Mouse (Mus musculus): ENCODE results near the gene Olfr70. TPM values are rescaled to one million over a fixed set of nuclear protein-coding genes. Genes with fewer than 3 reads are reported as not detected.
A peak's percentile ranks its signal among the peaks of the same experiment; 100 is the strongest.

The Olfr70 gene
- polyA plus RNA-seq, 1 experiment from 2014 or later, result not detected

DNA sequence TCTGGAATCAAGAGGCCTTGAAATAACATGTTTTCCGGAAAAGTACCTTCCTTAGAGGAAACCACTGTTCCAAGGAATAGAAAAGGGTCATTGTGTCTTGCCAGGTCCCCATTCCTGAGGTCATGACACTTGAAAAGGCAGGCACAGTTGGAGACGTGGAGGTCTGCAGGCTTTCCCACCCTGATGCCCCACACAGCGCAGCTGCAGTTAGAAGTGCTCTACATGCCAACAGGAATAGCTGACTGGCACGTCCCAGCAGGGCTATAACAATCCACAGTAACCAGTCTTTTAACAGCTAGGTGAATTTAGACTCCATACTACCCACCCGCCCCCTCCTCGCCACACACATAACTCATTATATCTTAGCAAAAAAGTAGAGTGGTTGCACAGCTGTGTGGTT, 36.5 kb upstream of the Olfr70 start:
- no peak overlapping the region for H3K9ac ChIP-seq (replicated peaks)
- H3K4me2 ChIP-seq (ENCODE audit: low read depth, low read length), result no peak overlapping the region
- TF ChIP-seq CTCF (IDR thresholded peaks at IDR 0.05; ENCODE audit: low read depth), result no peak
- ATAC-seq, result no peak
- no peaks in the 10 kb centered on the region for H3K9me3 ChIP-seq (ENCODE audit: low read length)
- no peaks in the 10 kb centered on the region for H3K27me3 ChIP-seq (ENCODE audit: insufficient read depth, low read length)
- no peak overlapping the region for H3K4me3 ChIP-seq (ENCODE audit: low read depth, low read length)
- no peak for DNase-seq
- no peak overlapping the region for H3K27ac ChIP-seq (ENCODE audit: low read depth)
- H3K36me3 ChIP-seq (replicated peaks; ENCODE audit: insufficient read depth, low read length), result no peaks in the 10 kb centered on the region
- WGBS (ENCODE audit: insufficient replicate concordance), result 72% methylated on average over 6 of the region's 6 CpGs
- no peaks in the 10 kb centered on the region for H3K4me1 ChIP-seq (ENCODE audit: insufficient read depth)

DNA sequence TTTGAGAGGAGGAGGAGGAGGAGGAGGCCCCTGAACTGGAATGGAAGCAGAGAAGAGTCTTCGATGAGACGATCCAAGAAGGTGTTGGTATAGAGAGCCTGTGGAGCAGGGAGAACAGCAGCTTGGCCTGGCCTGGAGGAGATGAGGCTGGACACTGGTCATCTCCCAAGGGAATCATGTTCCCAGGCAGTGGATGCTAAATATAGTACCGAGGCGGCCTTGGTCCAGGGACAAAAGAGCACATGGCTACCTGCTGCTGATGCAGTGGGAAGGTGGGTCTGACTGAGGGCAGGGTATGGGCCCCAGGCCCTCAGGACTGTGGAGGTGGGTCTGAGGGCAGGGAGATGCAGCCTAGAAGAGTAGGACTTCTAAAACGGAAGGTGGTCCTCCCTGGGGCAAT, 32.6 kb upstream of the Olfr70 start:
- Histone ChIP-seq H3K36me3 (replicated peaks; ENCODE audit: insufficient read depth, low read length) (no peaks in the 10 kb centered on the region), H3K4me2 (ENCODE audit: low read depth, low read length) (no peak overlapping the region), H3K9ac (replicated peaks) (no peak overlapping the region), H3K9me3 (ENCODE audit: low read length) (no peaks in the 10 kb centered on the region), H3K27me3 (ENCODE audit: insufficient read depth, low read length) (no peaks in the 10 kb centered on the region), H3K27ac (ENCODE audit: low read depth) (no peak overlapping the region), H3K4me1 (ENCODE audit: insufficient read depth) (peaks cover under 1% of the 10 kb centered on the region; the same call in 1 of the 2 replicates), H3K4me3 (ENCODE audit: low read depth, low read length) (no peak overlapping the region)
- ATAC-seq (no peak), DNase-seq (no peak)
- TF ChIP-seq CTCF (IDR thresholded peaks at IDR 0.05; ENCODE audit: low read depth) (no peak), EP300 (IDR thresholded peaks at IDR 0.05; ENCODE audit: low read depth) (no peak)
- WGBS (ENCODE audit: insufficient replicate concordance), result 77% methylated on average over 5 of the region's 5 CpGs

DNA sequence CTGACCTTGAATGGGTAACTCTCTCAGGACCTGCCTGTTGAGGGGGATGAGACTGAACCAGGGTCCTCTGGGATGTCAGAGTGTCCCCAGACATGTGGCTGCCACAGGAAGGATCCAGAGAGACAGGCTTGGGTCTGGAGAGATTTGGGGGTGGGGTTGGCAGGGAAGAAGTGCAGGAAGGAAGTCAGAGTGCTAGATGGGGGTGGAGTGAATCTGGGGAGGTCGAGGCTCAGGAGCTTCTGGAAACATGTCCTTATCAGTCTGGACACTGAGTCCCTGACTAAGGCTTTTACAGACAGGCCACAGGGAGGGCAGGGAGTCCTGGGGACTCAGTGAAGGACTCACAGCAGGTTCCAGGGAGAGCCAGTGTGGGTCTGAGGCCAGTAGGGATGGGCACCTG, 31.6 kb upstream of the Olfr70 start:
- H3K9ac ChIP-seq (replicated peaks), result no peak overlapping the region

GRCm38 (mm10) chr4:43730750-43731297, 30.2 kb upstream of the Olfr70 start:
- H3K4me1 ChIP-seq (ENCODE audit: insufficient read depth), result peaks cover 2% of the 10 kb centered on the region
- no peak overlapping the region for H3K4me2 ChIP-seq (ENCODE audit: low read depth, low read length)
- no peaks in the 10 kb centered on the region for H3K36me3 ChIP-seq (replicated peaks; ENCODE audit: insufficient read depth, low read length)
- H3K27me3 ChIP-seq (ENCODE audit: insufficient read depth, low read length), result no peaks in the 10 kb centered on the region
- no peak overlapping the region for H3K4me3 ChIP-seq (ENCODE audit: low read depth, low read length)
- no peak overlapping the region for H3K27ac ChIP-seq (ENCODE audit: low read depth)
- no peaks in the 10 kb centered on the region for H3K9me3 ChIP-seq (ENCODE audit: low read length)
- TF ChIP-seq CTCF (IDR thresholded peaks at IDR 0.05; ENCODE audit: low read depth) (0 out of 2 replicates have a peak, but pooled peaks have one; percentile 11), EP300 (IDR thresholded peaks at IDR 0.05; ENCODE audit: low read depth) (no peak)
- ATAC-seq (no peak), DNase-seq (no peak)
- no peak overlapping the region for H3K9ac ChIP-seq (replicated peaks)
- 67% methylated on average over 21 of the region's 21 CpGs for WGBS (ENCODE audit: insufficient replicate concordance)

More for the DNA sequence above, 31.6 kb upstream of the Olfr70 start:
- Histone ChIP-seq H3K4me3 (ENCODE audit: low read depth, low read length) (no peak overlapping the region), H3K27me3 (ENCODE audit: insufficient read depth, low read length) (no peaks in the 10 kb centered on the region), H3K4me1 (ENCODE audit: insufficient read depth) (peaks cover 2% of the 10 kb centered on the region; the same call in 1 of the 2 replicates), H3K27ac (ENCODE audit: low read depth) (no peak overlapping the region), H3K36me3 (replicated peaks; ENCODE audit: insufficient read depth, low read length) (no peaks in the 10 kb centered on the region), H3K4me2 (ENCODE audit: low read depth, low read length) (no peak overlapping the region), H3K9me3 (ENCODE audit: low read length) (no peaks in the 10 kb centered on the region)
- DNase-seq (no peak), ATAC-seq (no peak)
- no peak for TF ChIP-seq EP300 (IDR thresholded peaks at IDR 0.05; ENCODE audit: low read depth)
- TF ChIP-seq CTCF (IDR thresholded peaks at IDR 0.05; ENCODE audit: low read depth), result no peak
- WGBS (ENCODE audit: insufficient replicate concordance), result 11% methylated on average over 1 of the region's 1 CpGs

GRCm38 (mm10) chr4:43729794-43730550, 29.4 kb upstream of the Olfr70 start, which contains the start of gene Spaar:
Gene Spaar, plus strand, starts transcription at chr4:43730034.
- TF ChIP-seq CTCF (IDR thresholded peaks at IDR 0.05; ENCODE audit: low read depth) (no peak), EP300 (IDR thresholded peaks at IDR 0.05; ENCODE audit: low read depth) (no peak)
- Histone ChIP-seq H3K36me3 (replicated peaks; ENCODE audit: insufficient read depth, low read length) (no peaks in the 10 kb centered on the region), H3K27ac (ENCODE audit: low read depth) (peak within 1 kb of the TSS; percentile 70), H3K4me1 (ENCODE audit: insufficient read depth) (peaks cover 2% of the 10 kb centered on the region), H3K9ac (replicated peaks) (no peak within 1 kb of the TSS), H3K4me2 (ENCODE audit: low read depth, low read length) (no peak within 1 kb of the TSS), H3K4me3 (ENCODE audit: low read depth, low read length) (no peak within 1 kb of the TSS), H3K27me3 (ENCODE audit: insufficient read depth, low read length) (no peaks in the 10 kb centered on the region), H3K9me3 (ENCODE audit: low read length) (no peaks in the 10 kb centered on the region)
- DNase-seq (no peak), ATAC-seq (peak; percentile 17; the same call in 1 of the 2 replicates)
- 28% methylated on average over 13 of the region's 14 CpGs for WGBS (ENCODE audit: insufficient replicate concordance)

DNA sequence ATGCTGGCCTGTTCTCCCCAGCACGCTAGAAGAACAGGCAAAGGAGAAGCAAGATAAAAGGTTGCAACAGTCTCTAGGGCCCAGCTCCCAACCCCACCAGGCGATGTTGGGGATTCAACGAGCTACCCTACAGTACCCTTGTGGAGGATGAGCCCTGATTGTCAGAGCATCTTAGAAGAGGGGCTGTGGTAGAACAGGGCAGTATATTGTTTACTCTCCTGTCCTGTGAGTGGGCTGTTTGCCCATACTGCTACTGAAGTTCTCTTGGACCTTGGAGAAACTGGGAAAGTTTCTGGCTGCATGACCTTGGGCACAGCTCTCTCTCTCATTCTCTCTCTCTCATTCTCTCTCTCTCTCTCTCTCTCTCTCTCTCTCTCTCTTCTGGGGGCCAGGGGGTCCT, 28.5 kb upstream of the Olfr70 start:
- DNase-seq (no peak), ATAC-seq (no peak)
- WGBS (ENCODE audit: insufficient replicate concordance), result 23% methylated on average over 3 of the region's 3 CpGs
- TF ChIP-seq CTCF (IDR thresholded peaks at IDR 0.05; ENCODE audit: low read depth) (no peak), EP300 (IDR thresholded peaks at IDR 0.05; ENCODE audit: low read depth) (no peak)
- no peaks in the 10 kb centered on the region for H3K9me3 ChIP-seq (ENCODE audit: low read length)
- H3K9ac ChIP-seq (replicated peaks), result no peak overlapping the region
- no peak overlapping the region for H3K4me2 ChIP-seq (ENCODE audit: low read depth, low read length)
- peaks cover 2% of the 10 kb centered on the region for H3K4me1 ChIP-seq (ENCODE audit: insufficient read depth)
- no peaks in the 10 kb centered on the region for H3K36me3 ChIP-seq (replicated peaks; ENCODE audit: insufficient read depth, low read length)
- peak overlapping the region; percentile 70 for H3K27ac ChIP-seq (ENCODE audit: low read depth)
- H3K27me3 ChIP-seq (ENCODE audit: insufficient read depth, low read length), result no peaks in the 10 kb centered on the region
- no peak overlapping the region for H3K4me3 ChIP-seq (ENCODE audit: low read depth, low read length)
